Mouse (Mus musculus) lung, postnatal 14 days (tissue): Measurements from ENCODE around the gene Ap1g1.

Source experiments
- DNase-seq: peaks from one replicate; pipeline ENCODE4 v3.0.0; 2021

Gene Ap1g1

GRCm38 (mm10) chr8:109790938-109791337 is 12.6 kb downstream of the Ap1g1 start:
- DNase-seq = no peak

- DNase-seq = no peak
Measured at GRCm38 (mm10) chr8:109795166-109795565, 16.8 kb downstream of the Ap1g1 start.

- no peak for DNase-seq
Measured at GRCm38 (mm10) chr8:109798721-109799120, 20.4 kb downstream of the Ap1g1 start.

GRCm38 (mm10) chr8:109799245-109799644 is 20.9 kb downstream of the Ap1g1 start:
- DNase-seq = no peak

GRCm38 (mm10) chr8:109800325-109800724 is 22.0 kb downstream of the Ap1g1 start:
- no peak for DNase-seq

- DNase-seq = no peak
Measured at GRCm38 (mm10) chr8:109803211-109803610, 24.9 kb downstream of the Ap1g1 start.

GRCm38 (mm10) chr8:109803801-109804200 is 25.4 kb downstream of the Ap1g1 start:
- DNase-seq = no peak

- DNase-seq = no peak
Measured at GRCm38 (mm10) chr8:109806522-109806921, 28.2 kb downstream of the Ap1g1 start.

GRCm38 (mm10) chr8:109807401-109808119 is 29.2 kb downstream of the Ap1g1 start:
- DNase-seq = no peak

- no peak for DNase-seq
Measured at GRCm38 (mm10) chr8:109808120-109808447, 29.7 kb downstream of the Ap1g1 start.

GRCm38 (mm10) chr8:109810434-109810833 is 32.1 kb downstream of the Ap1g1 start:
- peak; percentile 18 for DNase-seq

- DNase-seq = no peak
Measured at GRCm38 (mm10) chr8:109815268-109815667, 36.9 kb downstream of the Ap1g1 start.

GRCm38 (mm10) chr8:109817933-109818332 is 39.6 kb downstream of the Ap1g1 start:
- no peak for DNase-seq

GRCm38 (mm10) chr8:109823561-109823960 is 45.2 kb downstream of the Ap1g1 start:
- no peak for DNase-seq

GRCm38 (mm10) chr8:109839822-109840221 is 61.5 kb downstream of the Ap1g1 start:
- no peak for DNase-seq

GRCm38 (mm10) chr8:109842468-109842867 is 64.1 kb downstream of the Ap1g1 start:
- no peak for DNase-seq

- DNase-seq = no peak
Measured at GRCm38 (mm10) chr8:109847866-109848265, 69.5 kb downstream of the Ap1g1 start.

GRCm38 (mm10) chr8:109848981-109849380 is 70.6 kb downstream of the Ap1g1 start:
- DNase-seq = no peak

GRCm38 (mm10) chr8:109853423-109853822 is 75.1 kb downstream of the Ap1g1 start:
- DNase-seq = peak; percentile 80

- DNase-seq = no peak
Measured at GRCm38 (mm10) chr8:109854522-109854921, 76.2 kb downstream of the Ap1g1 start.

GRCm38 (mm10) chr8:109855451-109855850 is 77.1 kb downstream of the Ap1g1 start:
- DNase-seq = no peak

- peak; percentile 55 for DNase-seq
Measured at GRCm38 (mm10) chr8:109863398-109863797, 85.0 kb downstream of the Ap1g1 start.

GRCm38 (mm10) chr8:109864798-109865197 is 86.4 kb downstream of the Ap1g1 start:
- DNase-seq = no peak

- no peak for DNase-seq
Measured at GRCm38 (mm10) chr8:109865536-109865935, 87.2 kb downstream of the Ap1g1 start.

- DNase-seq = no peak
Measured at GRCm38 (mm10) chr8:109866690-109867089, 88.3 kb downstream of the Ap1g1 start.
